Mouse (Mus musculus): Measurements from ENCODE around the gene Kctd4. TPM values are rescaled to one million over a fixed set of nuclear protein-coding genes. Genes with fewer than 3 reads are reported as not detected.

Kctd4 gene
- polyA plus RNA-seq, 1 experiment from 2014 or later = 0.32 TPM

- Histone ChIP-seq H3K27me3 (no peaks in the 10 kb centered on the region), H3K4me3 (no peak overlapping the region), H3K9ac (no peak overlapping the region), H3K36me3 (no peaks in the 10 kb centered on the region), H3K4me2 (no peak overlapping the region), H3K27ac (no peak overlapping the region), H3K9me3 (no peaks in the 10 kb centered on the region), H3K4me1 (no peaks in the 10 kb centered on the region)
- WGBS = 58% methylated on average over 2 of the region's 2 CpGs
- ATAC-seq (ENCODE audit: borderline replicate concordance, extremely low read depth, low FRiP score, low TSS enrichment) = no peak
These were observed 1.8 kb upstream of the Kctd4 start for GRCm38 (mm10) chr14:75953011-75953410.

DNA sequence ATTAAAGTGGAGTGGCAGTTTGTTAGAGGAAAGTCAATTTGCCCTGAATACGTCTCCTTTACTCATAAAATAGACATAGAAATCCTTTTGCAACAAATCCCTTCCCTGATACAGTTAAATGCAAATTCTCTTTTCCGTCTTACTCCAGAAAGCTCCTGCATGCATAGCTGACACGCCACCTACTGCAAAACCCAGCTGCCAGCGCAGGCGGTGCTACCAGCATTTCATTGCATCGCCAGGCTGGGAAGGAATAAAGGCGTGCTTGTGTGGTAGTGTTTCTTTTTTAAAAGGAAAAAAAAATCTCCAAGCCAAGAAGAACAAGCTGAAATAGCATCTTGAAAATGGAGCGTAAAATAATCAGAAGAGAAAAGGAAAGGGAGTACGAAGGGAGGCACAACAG lies 7.4 kb downstream of the Kctd4 start:
- WGBS = 92% methylated on average over 9 of the region's 9 CpGs
- H3K4me3 ChIP-seq = no peak overlapping the region
- 0 out of 2 replicates have a peak, but pooled peaks cover 3% of the 10 kb centered on the region for H3K4me1 ChIP-seq
- no peak overlapping the region for H3K4me2 ChIP-seq
- no peaks in the 10 kb centered on the region for H3K27me3 ChIP-seq
- H3K9me3 ChIP-seq = no peaks in the 10 kb centered on the region
- ATAC-seq (ENCODE audit: borderline replicate concordance, extremely low read depth, low FRiP score, low TSS enrichment) = no peak
- H3K27ac ChIP-seq = no peak overlapping the region
- H3K36me3 ChIP-seq = no peaks in the 10 kb centered on the region
- H3K9ac ChIP-seq = no peak overlapping the region

DNA sequence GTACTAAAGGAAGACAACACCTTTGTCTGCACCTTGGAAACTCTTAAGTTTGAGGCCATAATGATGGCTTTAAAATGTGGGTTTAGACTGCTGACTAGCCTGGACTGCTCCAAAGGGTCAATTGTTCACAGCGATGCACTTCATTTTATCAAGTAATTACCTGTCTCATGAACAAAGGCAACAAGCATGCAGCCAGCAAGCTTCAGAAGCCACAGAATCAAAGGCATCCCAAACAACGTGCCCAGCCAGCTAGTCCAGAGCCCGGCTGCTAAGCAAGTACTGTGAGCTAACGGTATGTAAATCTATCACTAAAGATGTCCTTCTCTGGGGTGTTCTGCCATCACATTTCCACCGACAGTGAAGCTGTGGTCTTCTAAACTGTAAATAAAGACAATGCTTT lies 8.4 kb downstream of the Kctd4 start:
- WGBS = 61% methylated on average over 5 of the region's 5 CpGs
- ATAC-seq (ENCODE audit: borderline replicate concordance, extremely low read depth, low FRiP score, low TSS enrichment) = no peak
- Histone ChIP-seq H3K4me1 (0 out of 2 replicates have a peak, but pooled peaks cover 3% of the 10 kb centered on the region), H3K9me3 (no peaks in the 10 kb centered on the region), H3K36me3 (no peaks in the 10 kb centered on the region), H3K27me3 (no peaks in the 10 kb centered on the region), H3K9ac (no peak overlapping the region), H3K4me2 (no peak overlapping the region), H3K27ac (no peak overlapping the region), H3K4me3 (no peak overlapping the region)

GRCm38 (mm10) chr14:75964000-75964399 lies 9.2 kb downstream of the Kctd4 start:
- no peak overlapping the region for H3K9ac ChIP-seq
- ATAC-seq (ENCODE audit: borderline replicate concordance, extremely low read depth, low FRiP score, low TSS enrichment) = no peak
- 58% methylated on average over 5 of the region's 5 CpGs for WGBS

GRCm38 (mm10) chr14:75964433-75964832 lies 9.6 kb downstream of the Kctd4 start:
- ATAC-seq (ENCODE audit: borderline replicate concordance, extremely low read depth, low FRiP score, low TSS enrichment) = no peak

More at GRCm38 (mm10) chr14:75964000-75964399, 9.2 kb downstream of the Kctd4 start:
- H3K4me3 ChIP-seq = no peak overlapping the region
- H3K9me3 ChIP-seq = no peaks in the 10 kb centered on the region
- H3K27me3 ChIP-seq = no peaks in the 10 kb centered on the region
- no peak overlapping the region for H3K27ac ChIP-seq
- no peaks in the 10 kb centered on the region for H3K36me3 ChIP-seq
- 0 out of 2 replicates have a peak, but pooled peaks cover 3% of the 10 kb centered on the region for H3K4me1 ChIP-seq
- H3K4me2 ChIP-seq = no peak overlapping the region

DNA sequence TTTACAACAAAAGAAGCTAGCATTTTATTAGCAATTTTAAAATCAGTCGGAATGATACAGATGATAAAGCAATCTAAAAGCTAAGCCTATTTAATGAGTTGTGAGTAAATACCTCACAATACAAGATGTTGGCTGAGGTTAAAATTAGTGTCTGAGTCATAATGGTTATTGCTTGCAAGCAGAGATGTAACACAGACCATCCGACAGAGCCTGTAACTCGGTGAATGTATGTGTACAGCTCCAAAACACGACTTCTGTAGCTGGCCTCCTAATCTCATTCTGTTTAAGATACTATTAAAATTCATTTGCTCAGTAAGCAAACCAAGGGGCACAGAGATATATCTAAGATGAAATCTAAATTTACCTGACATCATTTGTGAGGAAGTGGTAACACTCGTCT lies 12.5 kb downstream of the Kctd4 start:
- Histone ChIP-seq H3K4me1 (0 out of 2 replicates have a peak, but pooled peaks cover 3% of the 10 kb centered on the region), H3K4me3 (no peak overlapping the region), H3K27ac (no peak overlapping the region), H3K27me3 (no peaks in the 10 kb centered on the region), H3K36me3 (no peaks in the 10 kb centered on the region), H3K9ac (no peak overlapping the region), H3K4me2 (no peak overlapping the region), H3K9me3 (no peaks in the 10 kb centered on the region)
- ATAC-seq (ENCODE audit: borderline replicate concordance, extremely low read depth, low FRiP score, low TSS enrichment) = no peak
- WGBS = 81% methylated on average over 5 of the region's 5 CpGs

More at GRCm38 (mm10) chr14:75964433-75964832, 9.6 kb downstream of the Kctd4 start:
- Histone ChIP-seq H3K27ac (no peak overlapping the region), H3K4me1 (0 out of 2 replicates have a peak, but pooled peaks cover 3% of the 10 kb centered on the region), H3K27me3 (no peaks in the 10 kb centered on the region), H3K4me3 (no peak overlapping the region), H3K36me3 (no peaks in the 10 kb centered on the region), H3K9ac (no peak overlapping the region), H3K4me2 (no peak overlapping the region), H3K9me3 (no peaks in the 10 kb centered on the region)
- WGBS = 81% methylated on average over 1 of the region's 1 CpGs

- Histone ChIP-seq H3K4me1 (no peaks in the 10 kb centered on the region), H3K4me3 (no peak overlapping the region), H3K9me3 (no peaks in the 10 kb centered on the region), H3K27ac (no peak overlapping the region), H3K9ac (no peak overlapping the region), H3K36me3 (no peaks in the 10 kb centered on the region), H3K27me3 (no peaks in the 10 kb centered on the region), H3K4me2 (no peak overlapping the region)
- 37% methylated on average over 3 of the region's 3 CpGs for WGBS
- ATAC-seq (ENCODE audit: borderline replicate concordance, extremely low read depth, low FRiP score, low TSS enrichment) = no peak
These were observed 21.3 kb downstream of the Kctd4 start for GRCm38 (mm10) chr14:75976107-75976506.

DNA sequence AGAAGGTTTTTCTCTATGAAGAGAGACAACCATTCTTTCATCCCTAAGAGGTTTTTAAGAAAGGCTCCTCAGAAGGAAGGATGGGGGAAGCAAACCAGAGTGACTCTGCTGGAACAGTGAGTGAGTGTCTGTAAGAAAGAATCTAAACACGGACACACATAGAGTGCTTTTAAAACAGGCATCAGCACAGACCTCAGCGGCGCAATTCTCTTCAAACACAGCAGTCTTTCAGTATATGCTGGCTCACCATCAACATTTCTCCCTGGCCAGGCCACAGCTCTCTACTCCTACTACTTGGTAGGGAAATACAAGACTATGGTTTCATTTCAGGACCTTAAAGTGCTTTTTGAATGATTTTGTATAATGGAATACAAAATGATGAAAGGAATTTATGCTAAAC lies 26.4 kb downstream of the Kctd4 start:
- no peak for ATAC-seq (ENCODE audit: borderline replicate concordance, extremely low read depth, low FRiP score, low TSS enrichment)
- no peak overlapping the region for H3K9ac ChIP-seq
- 89% methylated on average over 3 of the region's 3 CpGs for WGBS

GRCm38 (mm10) chr14:75983891-75984290 lies 29.1 kb downstream of the Kctd4 start:
- WGBS = 92% methylated on average over 2 of the region's 2 CpGs
- no peak overlapping the region for H3K9ac ChIP-seq
- no peaks in the 10 kb centered on the region for H3K36me3 ChIP-seq
- H3K27ac ChIP-seq = no peak overlapping the region
- H3K4me3 ChIP-seq = no peak overlapping the region
- no peaks in the 10 kb centered on the region for H3K9me3 ChIP-seq
- ATAC-seq (ENCODE audit: borderline replicate concordance, extremely low read depth, low FRiP score, low TSS enrichment) = no peak
- H3K4me1 ChIP-seq = no peaks in the 10 kb centered on the region
- H3K4me2 ChIP-seq = no peak overlapping the region
- H3K27me3 ChIP-seq = no peaks in the 10 kb centered on the region

More for the DNA sequence above, 26.4 kb downstream of the Kctd4 start:
- Histone ChIP-seq H3K9me3 (no peaks in the 10 kb centered on the region), H3K4me2 (no peak overlapping the region), H3K4me1 (no peaks in the 10 kb centered on the region), H3K4me3 (no peak overlapping the region), H3K27ac (no peak overlapping the region), H3K27me3 (no peaks in the 10 kb centered on the region), H3K36me3 (no peaks in the 10 kb centered on the region)

GRCm38 (mm10) chr14:75985112-75985511 lies 30.3 kb downstream of the Kctd4 start:
- no peak for ATAC-seq (ENCODE audit: borderline replicate concordance, extremely low read depth, low FRiP score, low TSS enrichment)
- H3K4me2 ChIP-seq = no peak overlapping the region
- H3K9ac ChIP-seq = no peak overlapping the region
- H3K27ac ChIP-seq = no peak overlapping the region
- 43% methylated on average over 4 of the region's 4 CpGs for WGBS
- H3K4me1 ChIP-seq = no peaks in the 10 kb centered on the region
- H3K9me3 ChIP-seq = no peaks in the 10 kb centered on the region
- H3K27me3 ChIP-seq = no peaks in the 10 kb centered on the region
- no peak overlapping the region for H3K4me3 ChIP-seq
- H3K36me3 ChIP-seq = no peaks in the 10 kb centered on the region

DNA sequence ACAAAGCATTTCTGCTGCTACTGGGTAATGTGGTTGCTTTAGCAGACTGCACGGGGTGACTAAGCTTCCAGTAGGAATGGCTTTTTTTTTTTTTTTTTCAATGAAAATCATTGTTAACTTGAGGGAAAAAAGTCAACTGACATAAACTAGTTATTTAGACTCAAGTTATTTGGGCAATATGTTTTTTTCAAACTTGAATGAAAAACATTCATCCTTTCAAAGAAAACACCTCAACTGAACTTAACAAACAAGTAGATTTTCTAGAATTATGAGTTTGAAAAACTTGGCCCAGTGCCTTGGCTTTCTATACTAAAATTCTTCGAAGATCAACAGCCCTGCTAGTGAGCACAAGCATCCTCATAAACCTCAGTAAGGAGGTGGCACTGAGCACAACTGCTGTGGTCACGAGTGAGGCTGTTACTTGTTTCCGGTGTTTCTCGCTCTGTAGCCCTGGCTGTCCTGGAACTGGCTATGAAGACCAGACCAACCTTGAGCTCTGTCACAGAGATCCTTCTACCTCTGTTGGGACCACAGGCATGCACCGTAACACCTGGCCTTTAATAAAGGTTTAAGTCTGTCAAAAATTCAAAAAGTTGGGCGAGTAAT lies 32.2 kb downstream of the Kctd4 start:
- Histone ChIP-seq H3K4me3 (no peak overlapping the region), H3K9me3 (no peaks in the 10 kb centered on the region), H3K27me3 (no peaks in the 10 kb centered on the region), H3K36me3 (no peaks in the 10 kb centered on the region; the same call in 1 of the 2 replicates), H3K27ac (no peak overlapping the region), H3K4me1 (no peaks in the 10 kb centered on the region), H3K4me2 (no peak overlapping the region), H3K9ac (no peak overlapping the region)
- 75% methylated on average over 7 of the region's 7 CpGs for WGBS
- no peak for ATAC-seq (ENCODE audit: borderline replicate concordance, extremely low read depth, low FRiP score, low TSS enrichment)

DNA sequence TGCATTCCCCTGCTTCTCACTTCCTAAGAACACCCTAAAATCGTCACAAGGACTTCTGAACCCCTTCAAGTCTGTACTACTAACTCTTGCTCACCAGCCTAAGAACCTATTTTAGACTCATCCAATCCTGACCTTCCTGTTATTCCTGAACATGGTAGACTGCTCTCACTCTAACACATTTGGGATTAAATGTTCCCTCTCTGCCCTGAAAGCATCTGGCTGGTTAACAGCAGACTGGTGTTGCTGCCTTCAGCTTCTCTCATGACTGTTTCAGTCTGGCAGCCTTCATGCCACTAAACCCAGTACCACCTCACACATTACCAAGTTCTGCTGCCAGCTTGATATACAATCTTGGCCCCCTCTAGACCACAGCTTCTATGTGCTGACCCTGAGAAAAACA lies 34.4 kb downstream of the Kctd4 start:
- Histone ChIP-seq H3K4me2 (no peak overlapping the region), H3K27ac (no peak overlapping the region), H3K4me3 (no peak overlapping the region), H3K4me1 (no peaks in the 10 kb centered on the region), H3K9me3 (no peaks in the 10 kb centered on the region), H3K9ac (no peak overlapping the region), H3K36me3 (no peaks in the 10 kb centered on the region; the same call in none of the 2 replicates), H3K27me3 (no peaks in the 10 kb centered on the region)
- ATAC-seq (ENCODE audit: borderline replicate concordance, extremely low read depth, low FRiP score, low TSS enrichment) = no peak
- WGBS = 77% methylated on average over 1 of the region's 1 CpGs

Measured in lung, embryonic 15.5 days (tissue).